Mouse (Mus musculus): ENCODE results near the gene Znhit2.

DNA sequence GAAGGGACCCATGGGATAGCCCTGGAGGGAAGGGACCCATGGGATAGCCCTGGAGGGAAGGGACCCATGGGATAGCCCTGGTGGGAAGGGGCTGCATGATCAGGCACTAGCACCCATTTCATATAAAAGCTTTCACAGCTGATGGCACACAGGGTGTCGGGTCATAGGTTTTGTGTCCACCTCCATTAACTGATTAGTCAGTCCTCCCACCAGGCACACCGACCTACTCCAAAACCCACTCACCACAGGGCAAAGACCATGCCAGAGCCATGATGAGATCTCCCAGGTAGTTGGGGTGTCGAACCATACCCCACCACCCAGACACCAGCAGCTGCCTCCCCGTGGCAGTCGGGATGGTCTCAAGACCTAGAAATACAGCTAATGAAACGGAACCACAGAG, 2.1 kb downstream of the Znhit2 start:
- TF ChIP-seq POLR2A (IDR thresholded peaks at IDR 0.05; ENCODE audit: insufficient read depth, low read depth, low read length) (no peak), CTCF (IDR thresholded peaks at IDR 0.05) (no peak), EP300 (IDR thresholded peaks at IDR 0.05; ENCODE audit: insufficient read depth, low read depth, low read length) (no peak)

Measured in heart, adult 2 months (tissue).